Mouse (Mus musculus) CH12.LX (cell line): ENCODE measurements around the gene Cebpz.

Experiments
- CHD1 ChIP-seq: IDR thresholded peaks from 2 replicates; pipeline ENCODE4 v1.6.1; 2012; ENCODE audit warnings: low read depth, low read length, improper control_type of control experiment, inconsistent platforms
- CTCF ChIP-seq, 2 experiments: IDR thresholded peaks in 1 of 2; conservative IDR thresholded peaks in 1 of 2; 2 replicates each; pipeline ENCODE4 v1.5.1; 2011 to 2012; ENCODE audit warnings: low read depth in 2 of 2, low read length in 2 of 2, improper control_type of control experiment in 1 of 2, inconsistent platforms in 1 of 2, mild to moderate bottlenecking in 1 of 2, moderate library complexity in 1 of 2
- E2F4 ChIP-seq: IDR thresholded peaks from 2 replicates; pipeline ENCODE4 v1.6.1; 2011; ENCODE audit warnings: low read depth, low read length, improper control_type of control experiment; ENCODE audit not compliant: insufficient replicate concordance
- EP300 ChIP-seq: IDR thresholded peaks from 2 replicates; pipeline ENCODE4 v1.6.1; 2011; ENCODE audit warnings: low read length, improper control_type of control experiment
- ETS1 ChIP-seq: conservative IDR thresholded peaks from 2 replicates; pipeline ENCODE4 v1.6.1; 2012; ENCODE audit warnings: low read depth, mild to moderate bottlenecking, inconsistent platforms, low read length, improper control_type of control experiment, moderate library complexity
- JUND ChIP-seq: conservative IDR thresholded peaks from 2 replicates; pipeline ENCODE4 v1.6.1; 2011; ENCODE audit warnings: low read depth, low read length, improper control_type of control experiment
- MAX ChIP-seq: IDR thresholded peaks from 2 replicates; pipeline ENCODE4 v1.6.1; 2011; ENCODE audit warnings: low read length, improper control_type of control experiment
- PAX5 ChIP-seq: IDR thresholded peaks from 2 replicates; pipeline ENCODE4 v1.6.1; 2012; ENCODE audit warnings: low read length, inconsistent platforms, mixed read lengths
- POLR2A ChIP-seq: IDR thresholded peaks from 2 replicates; pipeline ENCODE4 v1.6.1; 2011; ENCODE audit warnings: low read depth, mild to moderate bottlenecking, improper control_type of control experiment, low read length
- POLR2AphosphoS2 ChIP-seq: IDR thresholded peaks from 2 replicates; pipeline ENCODE4 v1.6.1; 2011; ENCODE audit warnings: low read depth, low read length, improper control_type of control experiment
- TBP ChIP-seq: conservative IDR thresholded peaks from 2 replicates; pipeline ENCODE4 v1.6.1; 2011; ENCODE audit warnings: low read depth, low read length, improper control_type of control experiment
- USF1 ChIP-seq: IDR thresholded peaks from 2 replicates; pipeline ENCODE4 v1.6.1; 2014; ENCODE audit warnings: low read depth, mild to moderate bottlenecking, inconsistent platforms, low read length, improper control_type of control experiment

GRCm38 (mm10) chr17:78959473-78959872, 22.6 kb upstream of the Cebpz start:
- TF ChIP-seq POLR2A: no peak
- no peak for TF ChIP-seq ETS1
- TF ChIP-seq CHD1: no peak
- no peak for TF ChIP-seq USF1
- no peak for TF ChIP-seq E2F4
- no peak for TF ChIP-seq JUND
- no peak for TF ChIP-seq MAX
- TF ChIP-seq POLR2AphosphoS2: no peak
- TF ChIP-seq CTCF (conservative IDR thresholded peaks at IDR 0.05 in 1 of 2, IDR thresholded peaks at IDR 0.05 in 1 of 2; ENCODE audit: low read depth in 2 of 2, low read length in 2 of 2): peak; percentile 17 to 63; a peak in 2 of 4 replicates
- TF ChIP-seq EP300: no peak
- TF ChIP-seq PAX5: no peak
- TF ChIP-seq TBP: no peak
